Mouse (Mus musculus) left cerebral cortex, adult 18-20 months (tissue): Measurements from ENCODE around the gene Trpv1. TPM values are rescaled to one million over a fixed set of nuclear protein-coding genes. Genes with fewer than 3 reads are reported as not detected.

Source experiments
- DNase-seq, 2 experiments: peaks; one replicate each; pipeline ENCODE4 v3.0.0; 2021 to 2022; ENCODE audit warnings: low spot score in 2 of 2, mixed read lengths in 1 of 2
- long read RNA-seq, 2 experiments: library from polyadenylated mRNA; stranded (forward); transcript quantifications; one replicate each; pipeline ENCODE4 v2.0.0; 2021
- total RNA-seq, 2 experiments: library from RNA; stranded (reverse); gene quantifications; 2 replicates each; pipeline ENCODE4 v1.2.3; 2021

The Trpv1 gene
- total RNA-seq, result under 1 TPM in 1 of 2 experiments, not detected in 1; 0.21 TPM
- long read RNA-seq, experiment 1, result 0 reads
- long read RNA-seq, experiment 2, result 0 reads

GRCm38 (mm10) chr11:73233992-73234391, at the start of gene Trpv1:
Gene Trpv1, plus strand, starts transcription at chr11:73234292.
- no peak for DNase-seq

- DNase-seq, result no peak
Observed at GRCm38 (mm10) chr11:73185872-73186615, 48.0 kb upstream of the Trpv1 start.

GRCm38 (mm10) chr11:73187231-73187630, 46.9 kb upstream of the Trpv1 start:
- no peak for DNase-seq

GRCm38 (mm10) chr11:73193047-73193446, 41.0 kb upstream of the Trpv1 start:
- no peak for DNase-seq

GRCm38 (mm10) chr11:73194444-73194843, 39.6 kb upstream of the Trpv1 start:
- no peak for DNase-seq

- no peak for DNase-seq
Observed at GRCm38 (mm10) chr11:73198190-73198589, 35.9 kb upstream of the Trpv1 start.

GRCm38 (mm10) chr11:73198603-73199229, 35.4 kb upstream of the Trpv1 start, which contains the start of gene Ctns:
Gene Ctns, minus strand, starts transcription at chr11:73199042.
- DNase-seq, result peak; percentile 75 to 86

- peak; percentile 95 to 96 for DNase-seq
Observed at GRCm38 (mm10) chr11:73199230-73199712, 34.8 kb upstream of the Trpv1 start, which contains the start of gene Shpk. Gene Shpk, plus strand, starts transcription at chr11:73199460.

- DNase-seq, result no peak
Observed at GRCm38 (mm10) chr11:73199879-73200278, 34.2 kb upstream of the Trpv1 start.

- no peak for DNase-seq
Observed at GRCm38 (mm10) chr11:73201021-73201420, 33.1 kb upstream of the Trpv1 start.

- DNase-seq, result no peak
Observed at GRCm38 (mm10) chr11:73201597-73201996, 32.5 kb upstream of the Trpv1 start.

GRCm38 (mm10) chr11:73203895-73204294, 30.2 kb upstream of the Trpv1 start:
- no peak for DNase-seq

GRCm38 (mm10) chr11:73205194-73205593, 28.9 kb upstream of the Trpv1 start:
- no peak for DNase-seq

GRCm38 (mm10) chr11:73207621-73208020, 26.5 kb upstream of the Trpv1 start:
- no peak for DNase-seq

- no peak for DNase-seq
Observed at GRCm38 (mm10) chr11:73213956-73214355, 20.1 kb upstream of the Trpv1 start.

GRCm38 (mm10) chr11:73219671-73220070, 14.4 kb upstream of the Trpv1 start:
- no peak for DNase-seq

- no peak for DNase-seq
Observed at GRCm38 (mm10) chr11:73220651-73221050, 13.4 kb upstream of the Trpv1 start.

GRCm38 (mm10) chr11:73222846-73223245, 11.2 kb upstream of the Trpv1 start:
- no peak for DNase-seq

- no peak for DNase-seq
Observed at GRCm38 (mm10) chr11:73223966-73224365, 10.1 kb upstream of the Trpv1 start.

GRCm38 (mm10) chr11:73225856-73226255, 8.2 kb upstream of the Trpv1 start:
- no peak for DNase-seq

- DNase-seq, result no peak
Observed at GRCm38 (mm10) chr11:73228881-73229280, 5.2 kb upstream of the Trpv1 start.

- DNase-seq, result no peak
Observed at GRCm38 (mm10) chr11:73230081-73230480, 4.0 kb upstream of the Trpv1 start.
